7 mouse cellular contexts compared by ENCODE assay signal in the genomic region with DNA sequence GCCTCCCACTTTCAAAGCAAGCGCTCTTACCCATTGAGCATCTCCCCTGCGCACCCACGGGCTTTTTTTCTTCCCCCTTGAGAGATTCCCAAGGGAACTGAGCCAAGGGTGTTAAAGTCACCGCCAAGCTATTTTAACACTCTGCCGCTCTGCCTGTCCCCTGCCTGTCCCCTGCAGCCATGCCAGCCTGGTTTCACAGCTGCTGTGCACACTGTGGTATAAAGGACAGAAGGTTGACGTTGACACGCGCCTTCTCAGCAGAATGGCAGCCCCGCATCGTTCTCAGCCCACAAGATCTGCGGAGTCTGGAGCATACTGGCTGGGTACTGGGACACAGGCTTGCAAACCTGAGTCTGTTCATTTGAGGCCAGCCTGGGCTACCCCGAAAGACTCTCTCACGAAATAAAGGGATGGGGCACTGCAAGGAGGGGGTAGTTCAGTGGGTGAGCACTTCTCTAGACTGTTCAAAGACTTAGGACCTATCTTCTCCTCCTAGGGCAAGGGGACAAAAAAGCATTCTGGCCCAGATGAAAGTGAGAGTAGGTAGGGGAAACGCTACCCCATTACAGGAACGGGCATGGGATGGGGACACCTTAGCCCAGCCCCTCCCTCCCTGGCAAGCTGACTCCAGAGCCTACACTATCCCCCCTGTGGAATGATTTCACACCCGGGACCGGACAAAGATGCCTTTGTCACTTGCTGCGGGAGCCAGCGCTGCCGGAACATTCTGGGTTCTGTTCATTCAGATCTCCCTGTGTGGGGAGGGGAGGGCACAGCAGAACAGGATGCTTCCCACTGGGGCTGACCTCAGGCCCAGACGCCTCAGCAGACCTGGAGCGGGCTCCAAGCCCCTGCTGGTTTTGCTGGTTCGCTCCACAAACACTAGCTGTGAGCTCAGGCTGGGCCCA. TPM values are rescaled to one million over a fixed set of nuclear protein-coding genes. Genes with fewer than 3 reads are reported as not detected.
DNase-seq lines count a peak whose midpoint lies in the region.

No protein-coding gene starts in this region.

- intact Hi-C loops in gastrocnemius, postnatal 14 days (cut with DNase I; ENCODE audit: low total_unique reads), result no loop called here
- intact Hi-C loops in left cerebral cortex, postnatal 25 days (cut with DNase I), result no loop called here

- DNase-seq in brain, adult 2 months (ENCODE audit: low read depth, low spot score), result peak; percentile 92
- DNase-seq in cerebellum, postnatal 14 days, result peak; percentile 52 to 56
- DNase-seq in gastrocnemius, postnatal 14 days, result peak; percentile 71
- DNase-seq in left cerebral cortex, postnatal 25 days (ENCODE audit: low spot score in 2 of 2), result peak; percentile 47 to 80
- DNase-seq in skeletal muscle tissue, adult 2 months (ENCODE audit: low read depth, low spot score), result peak; percentile 68
- no peak for DNase-seq in urinary bladder, postnatal 14 days (ENCODE audit: low spot score)
- no peak for DNase-seq in kidney, postnatal 36 days

RNA-seq across cellular contexts. Expression of gene Prex1, which starts 21.8 kb away (rescaled TPM):
- total RNA-seq in gastrocnemius, postnatal 14 days (2021), result 10 to 100 TPM in 1 of 2 experiments, 1 to 10 TPM in 1; 7.4 to 11.5 TPM
- total RNA-seq in left cerebral cortex, postnatal 25 days (2021), result 100 to 1,000 TPM; 115 to 120 TPM

Comparison
In these comparisons a context has a peak if more than half of its experiments do, and no peak if none do; other contexts are left out.
1. DNase-seq: peak in brain, adult 2 months (single experiment), cerebellum, postnatal 14 days (2 of 2), gastrocnemius, postnatal 14 days (single experiment), left cerebral cortex, postnatal 25 days (2 of 2) and skeletal muscle tissue, adult 2 months (single experiment); none in urinary bladder, postnatal 14 days (single experiment) and kidney, postnatal 36 days (0 of 2).
2. RNA of gene Prex1, which starts 21.8 kb away (total RNA-seq): 115 to 120 TPM in left cerebral cortex, postnatal 25 days; 7.4 to 11.5 TPM in gastrocnemius, postnatal 14 days; every median in the first group is over 4 times any median in the second.